Mouse (Mus musculus): ENCODE results near the gene Ypel3.
"Not testable (repeated sequence)": the region's sequence is repeated elsewhere in the genome, so short reads cannot be mapped to it uniquely, and the experiment has no call there.

Ypel3 gene

GRCm38 (mm10) chr7:126776598-126777057 is at the start of gene Ypel3:
Gene Ypel3 (plus strand): TSS chr7:126776955.
- no peak for DNase-seq (ENCODE audit: extremely low read depth, low read depth)

DNA sequence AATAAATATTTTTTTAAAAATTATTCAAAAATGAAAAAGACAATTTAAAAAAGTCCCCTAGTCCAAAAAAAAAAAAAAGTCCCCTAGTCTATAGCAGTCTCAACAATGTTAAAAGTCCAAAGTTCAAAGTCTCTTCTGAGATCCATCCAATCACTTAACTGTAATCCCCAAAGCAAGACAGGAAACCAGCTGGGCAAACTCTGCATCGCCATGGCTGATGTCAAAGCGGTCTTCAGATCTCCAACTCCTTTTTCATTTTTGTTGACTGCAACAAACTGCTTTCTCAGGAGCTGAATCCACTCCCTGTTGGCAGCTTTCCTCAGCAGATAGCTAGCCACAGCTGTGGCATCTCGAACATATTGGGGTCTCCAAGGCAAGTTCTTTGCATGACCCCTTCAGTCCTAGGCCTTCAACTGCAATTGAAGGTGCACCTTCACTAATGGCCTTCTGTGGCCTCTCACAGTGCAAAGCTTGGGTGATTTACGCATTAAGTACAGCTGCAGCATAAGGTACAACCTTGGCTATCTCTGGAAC is 46.4 kb upstream of the Ypel3 start:
- DNase-seq (ENCODE audit: extremely low read depth, low read depth) = not testable (repeated sequence)

- no peak for DNase-seq (ENCODE audit: extremely low read depth, low read depth)
These were observed 40.6 kb upstream of the Ypel3 start for GRCm38 (mm10) chr7:126736122-126736521.

- no peak for DNase-seq (ENCODE audit: extremely low read depth, low read depth)
These were observed 37.2 kb upstream of the Ypel3 start for GRCm38 (mm10) chr7:126739551-126739950.

DNA sequence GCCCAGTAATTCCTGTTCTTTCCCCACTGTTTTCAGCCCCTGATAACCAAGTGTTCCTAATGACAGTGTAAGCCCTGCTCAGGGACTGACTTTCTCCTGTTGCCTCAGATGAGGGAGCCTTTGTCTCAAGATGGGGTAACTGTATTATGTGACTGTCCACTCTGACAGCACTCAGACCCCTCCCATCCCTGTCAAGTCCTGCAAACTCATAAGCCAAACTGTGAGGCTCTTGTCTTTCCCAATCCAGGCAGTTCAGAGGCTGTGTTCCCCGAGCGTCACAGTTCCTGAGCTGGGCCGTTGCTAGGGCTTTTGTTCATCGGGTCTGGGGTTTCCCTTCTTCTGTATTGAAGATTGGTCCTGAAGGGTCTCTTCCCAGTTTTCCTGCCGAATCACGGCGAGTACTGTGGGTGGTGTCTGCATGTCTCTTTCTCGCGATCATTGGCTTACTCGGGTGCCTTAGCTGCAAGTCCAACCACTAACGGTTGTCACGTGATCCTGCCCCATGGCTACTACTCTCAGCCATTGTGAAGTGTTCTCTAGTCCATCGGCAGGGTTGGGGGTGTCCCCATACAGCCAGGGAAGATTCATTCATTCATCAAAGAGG is 36.5 kb upstream of the Ypel3 start:
- DNase-seq (ENCODE audit: extremely low read depth, low read depth) = no peak

GRCm38 (mm10) chr7:126740977-126741376 is 35.8 kb upstream of the Ypel3 start:
- DNase-seq (ENCODE audit: extremely low read depth, low read depth) = no peak

GRCm38 (mm10) chr7:126741452-126741851 is 35.3 kb upstream of the Ypel3 start:
- DNase-seq (ENCODE audit: extremely low read depth, low read depth) = no peak

DNA sequence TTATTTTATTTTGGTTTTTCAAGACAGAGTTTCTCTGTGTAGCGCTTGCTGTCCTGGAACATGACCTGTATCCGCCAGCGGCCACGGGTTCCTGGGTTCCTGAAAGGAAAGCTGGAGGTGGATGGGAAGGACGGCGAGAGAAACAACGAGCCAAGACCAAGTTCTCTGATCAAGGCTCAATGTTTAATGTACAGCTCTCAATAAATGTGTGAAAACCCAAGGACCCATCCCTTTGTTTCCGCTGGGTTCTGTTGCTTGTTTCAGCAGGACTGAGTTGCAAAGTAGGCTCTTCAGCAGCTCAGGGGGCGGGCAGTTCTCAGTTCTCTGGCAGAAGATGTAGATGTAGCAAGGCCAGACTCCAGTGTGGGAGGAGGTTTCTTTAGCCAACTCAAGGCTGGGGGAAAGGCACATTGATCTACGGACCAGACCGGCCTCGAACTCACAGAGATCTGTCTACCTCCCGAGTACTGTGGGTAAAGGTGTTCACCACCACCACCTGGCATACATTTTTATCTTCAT is 34.7 kb upstream of the Ypel3 start:
- DNase-seq (ENCODE audit: extremely low read depth, low read depth) = no peak

GRCm38 (mm10) chr7:126746066-126746465 is 30.7 kb upstream of the Ypel3 start:
- DNase-seq (ENCODE audit: extremely low read depth, low read depth) = no peak

DNA sequence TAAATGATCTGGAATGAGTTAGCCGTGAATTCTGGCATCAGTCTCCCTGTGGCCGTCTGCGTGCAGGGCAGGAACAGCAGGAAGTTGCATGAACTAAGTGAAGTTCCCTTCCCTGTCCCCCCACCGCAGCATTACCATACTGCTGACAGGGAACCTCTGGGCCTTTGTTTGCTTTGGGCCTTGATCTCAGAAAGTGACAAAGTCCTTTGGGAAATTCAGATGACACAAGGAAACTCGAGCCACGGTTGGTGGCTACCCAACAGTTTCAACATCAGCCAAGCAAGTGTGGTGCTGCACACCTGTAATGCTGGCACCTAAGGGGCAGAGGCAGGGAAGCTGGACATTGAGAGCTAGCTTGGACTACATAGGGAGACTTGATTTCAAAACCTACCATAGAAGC is 30.0 kb upstream of the Ypel3 start:
- DNase-seq (ENCODE audit: extremely low read depth, low read depth) = no peak

GRCm38 (mm10) chr7:126748824-126749223 is 27.9 kb upstream of the Ypel3 start:
- DNase-seq (ENCODE audit: extremely low read depth, low read depth) = no peak

GRCm38 (mm10) chr7:126749582-126750343 is 27.0 kb upstream of the Ypel3 start:
- no peak for DNase-seq (ENCODE audit: extremely low read depth, low read depth)

DNA sequence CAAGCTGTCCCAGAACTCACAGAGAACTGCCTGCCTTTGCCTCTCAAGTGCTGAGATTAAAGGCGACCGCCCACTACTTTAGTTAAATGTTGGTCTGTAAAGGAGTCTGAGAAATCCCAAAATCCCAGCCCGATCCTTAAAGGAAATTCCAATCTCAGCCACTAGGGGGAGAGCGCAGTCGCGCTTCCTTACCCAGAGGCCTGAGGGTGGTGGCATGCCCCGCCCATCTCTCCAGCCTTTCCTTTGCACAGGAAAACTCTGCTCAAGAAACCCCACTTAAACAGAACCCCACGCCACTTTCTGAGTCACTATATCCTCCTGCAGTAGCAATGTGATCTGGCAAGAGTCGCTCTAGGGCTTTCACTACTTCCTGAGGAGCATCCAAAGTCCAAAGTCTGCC is 21.9 kb upstream of the Ypel3 start:
- DNase-seq (ENCODE audit: extremely low read depth, low read depth) = peak; percentile 59

DNA sequence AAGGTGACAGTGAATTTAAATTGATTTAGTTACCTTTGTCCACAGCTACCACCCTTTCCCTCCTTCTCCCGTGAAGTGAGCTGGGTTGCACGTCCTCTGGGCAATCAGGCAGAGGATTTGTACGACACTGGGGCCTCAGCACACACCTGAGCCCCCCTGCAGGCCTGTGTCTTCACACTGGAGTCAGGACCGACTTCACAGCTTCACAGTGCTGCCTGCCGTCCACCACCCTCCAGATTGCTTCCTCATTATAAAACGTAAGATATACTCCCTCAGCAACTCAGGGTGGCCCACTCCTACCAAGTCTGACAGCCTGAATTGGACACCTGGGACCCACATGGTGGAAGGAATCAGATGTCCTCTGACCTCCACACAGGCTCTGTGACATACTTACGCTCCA is 18.2 kb upstream of the Ypel3 start:
- DNase-seq (ENCODE audit: extremely low read depth, low read depth) = no peak

GRCm38 (mm10) chr7:126759050-126759671 is 17.6 kb upstream of the Ypel3 start, which contains the start of gene Mapk3:
Gene Mapk3 (plus strand): TSS chr7:126759601.
- DNase-seq (ENCODE audit: extremely low read depth, low read depth) = peak; percentile 82

GRCm38 (mm10) chr7:126759672-126760390 is 16.9 kb upstream of the Ypel3 start:
- DNase-seq (ENCODE audit: extremely low read depth, low read depth) = no peak

GRCm38 (mm10) chr7:126760391-126760802 is 16.4 kb upstream of the Ypel3 start:
- DNase-seq (ENCODE audit: extremely low read depth, low read depth) = no peak

- no peak for DNase-seq (ENCODE audit: extremely low read depth, low read depth)
These were observed 15.8 kb upstream of the Ypel3 start for GRCm38 (mm10) chr7:126760956-126761355.

GRCm38 (mm10) chr7:126761529-126762067 is 15.2 kb upstream of the Ypel3 start:
- no peak for DNase-seq (ENCODE audit: extremely low read depth, low read depth)

DNA sequence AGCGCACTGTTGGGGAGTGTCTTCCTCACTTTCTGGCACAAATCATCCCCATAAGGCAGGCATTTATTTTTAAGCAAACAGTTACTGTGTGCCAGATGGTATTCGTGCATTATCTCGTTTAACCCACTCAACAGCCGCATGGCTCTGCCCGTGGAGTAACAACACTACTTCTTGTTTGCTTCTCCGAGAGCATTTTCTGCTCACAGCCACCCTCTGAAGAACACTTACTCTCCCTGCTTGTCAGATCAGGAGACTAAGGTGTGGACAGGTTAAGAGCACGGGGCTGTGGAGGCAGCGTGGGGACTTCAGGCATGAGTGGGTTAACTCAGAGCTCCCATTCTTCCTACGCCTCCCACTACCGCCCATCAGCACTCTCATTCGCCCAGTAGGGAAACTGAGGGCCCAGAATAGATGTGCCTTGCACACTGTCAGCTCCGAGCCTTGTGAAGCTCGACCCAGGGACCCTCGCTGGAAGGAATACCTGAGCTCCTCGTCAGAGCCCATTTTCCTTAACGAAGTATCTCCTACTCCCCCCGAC is 14.2 kb upstream of the Ypel3 start:
- no peak for DNase-seq (ENCODE audit: extremely low read depth, low read depth)

DNA sequence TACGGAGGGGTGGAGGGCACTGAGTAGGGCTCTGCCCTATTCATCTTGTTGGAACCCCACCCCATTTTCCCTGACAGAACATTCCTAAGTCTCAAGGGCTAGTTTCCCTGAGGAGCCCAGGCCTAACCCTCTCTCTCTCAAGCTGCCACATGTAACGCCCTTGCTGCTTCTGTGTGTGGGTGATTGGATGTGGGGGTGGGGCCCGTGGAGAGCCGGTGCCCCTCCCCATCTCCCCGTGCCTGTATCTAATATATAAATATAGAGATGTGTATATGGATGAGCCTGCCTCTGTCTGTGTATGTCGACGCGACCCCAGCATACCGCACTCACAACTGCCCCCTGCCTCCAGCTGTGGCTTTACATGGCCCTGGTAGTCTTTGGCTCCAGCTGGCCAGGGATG is 11.2 kb upstream of the Ypel3 start:
- no peak for DNase-seq (ENCODE audit: extremely low read depth, low read depth)
